Mouse (Mus musculus) embryo, embryonic 10 days (tissue): ENCODE data around the gene Sec61a1.

ENCODE experiments used
- DNase-seq: peaks from one replicate; pipeline ENCODE4 v3.0.0-alpha.2; 2015; ENCODE audit warnings: low spot score

Gene Sec61a1

GRCm38 (mm10) chr6:88516667-88517066, 2.0 kb downstream of the Sec61a1 start:
- DNase-seq: no peak

- no peak for DNase-seq
These were observed 2.7 kb downstream of the Sec61a1 start for GRCm38 (mm10) chr6:88515971-88516370.

DNA sequence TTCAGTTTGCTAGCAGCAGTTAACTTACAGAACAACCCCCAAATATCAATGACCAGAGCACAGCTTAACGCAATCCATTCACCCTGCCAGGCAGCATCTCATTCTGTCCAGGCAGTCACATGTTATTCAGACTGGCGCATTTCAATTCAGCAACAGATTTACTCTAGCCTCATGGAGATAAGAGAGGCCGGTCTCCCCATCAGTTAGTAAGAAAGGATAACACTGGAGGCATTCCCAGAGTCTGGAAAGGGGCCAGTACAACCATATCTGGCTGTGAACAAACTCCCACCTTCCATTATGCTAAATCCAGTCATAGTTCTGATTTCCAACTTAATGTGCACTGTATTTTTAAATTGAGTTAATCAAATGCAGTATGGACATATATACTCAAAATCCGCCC, 4.2 kb downstream of the Sec61a1 start:
- DNase-seq: no peak

DNA sequence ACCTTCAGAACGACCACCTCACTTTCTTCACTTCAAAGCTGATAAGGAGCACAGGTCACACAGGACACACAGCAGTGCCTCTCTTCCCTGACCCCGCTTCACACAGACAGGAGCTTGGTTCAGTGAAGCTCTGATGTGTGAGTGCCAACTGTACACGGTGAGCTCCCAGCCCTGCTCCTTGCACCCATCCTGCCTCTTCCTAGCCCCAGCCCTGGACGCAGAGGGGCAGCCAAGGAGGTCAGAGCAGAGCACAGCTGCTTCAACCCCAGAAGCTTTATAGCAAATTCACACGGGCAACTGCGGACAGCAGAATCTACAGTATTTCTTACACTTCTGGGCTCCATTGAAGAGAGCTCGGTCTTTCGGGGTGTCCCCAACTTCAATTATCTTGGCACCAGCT, 4.7 kb downstream of the Sec61a1 start:
- DNase-seq: no peak

DNA sequence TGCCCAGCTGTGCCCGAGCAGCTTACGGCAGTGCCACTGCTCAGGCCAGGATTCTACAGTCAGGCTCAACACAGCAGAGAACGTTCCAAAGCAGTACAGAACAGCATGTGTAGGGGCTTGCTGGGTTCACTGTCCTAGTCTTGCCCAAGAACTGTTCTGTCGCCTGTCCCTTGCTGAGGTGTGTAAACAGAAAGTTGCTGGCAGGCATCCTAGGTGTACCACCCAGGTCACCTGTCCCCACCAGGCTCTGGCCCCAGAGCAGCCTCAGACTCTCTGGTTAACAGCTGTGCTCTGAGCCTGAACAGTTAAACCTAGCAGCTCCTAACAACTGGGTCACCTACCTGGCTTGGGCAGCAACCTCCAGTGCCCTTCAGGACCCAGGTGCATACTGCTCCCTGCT, 15.7 kb downstream of the Sec61a1 start:
- no peak for DNase-seq

DNA sequence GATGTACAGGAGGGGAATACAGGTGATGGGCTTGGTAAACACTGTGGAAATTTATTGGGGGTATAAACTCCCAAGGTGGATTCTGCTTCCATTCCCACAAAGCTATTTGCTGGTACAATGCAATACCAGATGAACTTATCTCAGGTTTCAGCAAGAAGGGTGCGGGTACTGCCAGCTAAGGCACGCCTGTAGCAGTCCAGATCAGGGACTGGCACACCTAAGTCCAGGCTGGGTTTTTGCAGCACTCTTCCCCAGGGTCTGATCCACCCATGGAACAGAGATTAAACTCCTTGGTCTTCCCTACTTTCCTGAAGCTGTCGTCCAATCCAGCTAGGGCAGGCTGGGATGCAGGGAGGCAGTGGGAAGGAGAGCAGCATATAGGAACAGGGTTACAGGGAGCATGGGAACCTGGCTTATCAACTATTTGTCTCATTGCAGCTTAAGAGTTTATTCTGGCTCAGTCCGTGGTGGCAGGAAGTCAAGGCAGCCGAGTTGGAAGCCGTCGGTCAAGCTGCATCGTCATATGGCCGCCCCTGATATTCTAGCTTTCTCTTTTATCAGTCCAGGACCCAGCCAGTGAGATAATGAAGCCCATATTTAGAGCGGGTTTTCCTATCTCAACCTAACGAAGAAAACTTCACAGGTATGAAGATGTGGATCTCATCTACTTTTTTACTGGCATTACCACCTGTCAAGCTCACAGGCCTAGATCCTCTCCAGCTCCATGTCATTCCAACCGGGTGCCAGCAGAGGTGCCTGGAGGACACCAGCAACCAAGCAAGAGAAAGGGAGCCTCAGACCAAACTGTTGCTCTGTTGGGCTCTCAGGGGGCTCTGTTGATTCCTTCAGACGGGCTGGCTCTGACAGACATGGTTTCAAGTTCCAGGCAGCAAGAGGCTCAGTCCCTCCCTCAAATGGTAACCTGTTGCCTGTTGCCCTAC, 16.4 kb downstream of the Sec61a1 start:
- DNase-seq: no peak

DNA sequence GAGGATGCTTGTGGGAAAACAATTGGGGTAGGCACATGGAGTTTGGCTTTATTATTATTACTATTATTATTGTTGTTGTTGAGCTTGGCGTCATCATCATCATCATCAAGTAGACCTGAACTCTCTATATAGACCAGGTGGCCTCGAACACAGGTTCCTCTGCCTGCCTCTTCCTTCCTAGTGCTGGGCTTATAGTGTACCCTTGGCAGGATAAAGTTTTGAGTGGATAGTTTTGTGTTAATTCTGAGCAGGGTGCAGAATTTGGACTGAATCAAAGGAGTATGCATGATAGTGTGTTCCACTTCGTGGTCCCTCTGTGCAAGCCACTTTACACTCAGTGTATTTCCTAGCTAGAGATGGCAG, 18.3 kb downstream of the Sec61a1 start:
- DNase-seq: no peak

- peak; percentile 82 for DNase-seq
These were observed 19.0 kb downstream of the Sec61a1 start for GRCm38 (mm10) chr6:88499481-88500404.

GRCm38 (mm10) chr6:88493712-88494111, 25.0 kb downstream of the Sec61a1 start:
- no peak for DNase-seq

DNA sequence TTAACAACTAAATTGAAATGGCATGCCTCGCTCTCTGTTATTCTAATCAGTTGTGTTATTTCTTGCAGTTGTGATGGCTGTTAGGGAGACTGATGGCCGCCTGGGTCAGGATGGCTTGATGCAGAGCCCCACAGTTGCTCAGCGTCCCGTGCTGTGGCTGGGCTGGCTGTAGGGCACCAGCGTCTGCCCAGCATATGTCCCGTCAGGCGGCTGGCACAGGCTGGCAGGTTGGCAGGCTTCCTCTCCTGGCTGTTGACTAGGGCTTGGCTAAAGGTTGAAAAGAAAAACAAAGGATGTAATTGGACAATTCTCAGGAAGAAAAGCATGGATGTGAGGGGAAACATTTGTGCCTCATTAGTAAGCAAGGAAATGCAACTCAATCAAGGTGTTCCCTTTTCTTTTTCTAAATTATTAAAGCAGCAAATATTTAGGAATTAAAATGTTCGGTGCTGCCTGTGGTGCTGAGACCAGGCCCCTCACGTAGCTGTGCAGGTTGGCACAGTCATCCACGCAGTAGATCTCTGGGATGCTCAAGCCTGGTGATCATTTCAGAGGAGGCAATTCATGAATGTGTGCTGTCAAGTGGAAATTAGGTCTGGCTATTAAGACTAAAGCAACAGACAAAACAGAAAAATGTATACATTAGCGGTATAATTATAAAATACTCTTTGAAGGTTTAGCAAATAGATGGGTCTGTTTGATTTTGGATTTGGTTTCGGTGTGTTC, 27.9 kb downstream of the Sec61a1 start:
- DNase-seq: no peak

- no peak for DNase-seq
These were observed 28.9 kb downstream of the Sec61a1 start for GRCm38 (mm10) chr6:88489834-88490233.

GRCm38 (mm10) chr6:88489026-88489425, 29.7 kb downstream of the Sec61a1 start:
- DNase-seq: no peak

DNA sequence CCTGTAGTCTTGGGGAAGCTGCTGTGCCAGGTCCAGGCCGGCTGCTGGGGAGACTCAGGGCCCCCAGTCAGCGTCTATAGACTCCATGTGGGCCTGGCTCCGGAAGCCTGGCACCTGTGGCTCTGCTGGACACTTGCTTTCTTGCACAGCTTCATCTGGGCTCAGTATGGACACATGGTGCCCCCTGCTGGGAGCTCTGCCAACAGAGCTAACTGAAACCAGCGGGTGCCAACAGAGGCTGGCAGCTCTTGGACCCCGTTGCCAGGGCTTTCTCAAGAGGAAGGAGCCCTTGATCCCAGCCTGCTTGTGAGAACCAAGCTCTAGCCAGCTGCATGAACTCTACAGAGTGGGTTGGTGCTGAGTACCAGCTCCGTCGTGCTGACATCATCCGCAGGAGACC, 31.8 kb downstream of the Sec61a1 start:
- DNase-seq: no peak

- DNase-seq: no peak
These were observed 33.3 kb downstream of the Sec61a1 start for GRCm38 (mm10) chr6:88485378-88485777.

DNA sequence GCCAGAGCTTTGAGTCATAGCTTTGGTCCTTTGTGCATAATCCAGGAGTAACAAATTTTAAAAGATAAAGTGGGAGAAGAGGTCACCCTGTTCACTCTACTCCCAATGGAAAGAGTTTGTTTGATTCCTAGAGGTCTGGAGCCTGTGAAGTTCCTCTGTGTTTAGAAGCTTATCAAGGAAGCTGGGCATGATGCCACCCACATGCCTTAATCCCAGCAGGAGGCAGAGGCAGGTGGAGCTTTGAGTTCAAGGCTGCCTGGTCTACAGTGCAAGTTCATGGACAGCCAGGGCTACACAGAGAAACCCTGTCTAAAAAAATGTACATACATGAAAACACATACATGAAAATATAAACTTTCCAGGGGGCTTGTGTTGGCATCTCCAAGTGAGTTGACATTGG, 34.8 kb downstream of the Sec61a1 start:
- DNase-seq: no peak

GRCm38 (mm10) chr6:88483111-88483510, 35.6 kb downstream of the Sec61a1 start:
- DNase-seq: no peak

DNA sequence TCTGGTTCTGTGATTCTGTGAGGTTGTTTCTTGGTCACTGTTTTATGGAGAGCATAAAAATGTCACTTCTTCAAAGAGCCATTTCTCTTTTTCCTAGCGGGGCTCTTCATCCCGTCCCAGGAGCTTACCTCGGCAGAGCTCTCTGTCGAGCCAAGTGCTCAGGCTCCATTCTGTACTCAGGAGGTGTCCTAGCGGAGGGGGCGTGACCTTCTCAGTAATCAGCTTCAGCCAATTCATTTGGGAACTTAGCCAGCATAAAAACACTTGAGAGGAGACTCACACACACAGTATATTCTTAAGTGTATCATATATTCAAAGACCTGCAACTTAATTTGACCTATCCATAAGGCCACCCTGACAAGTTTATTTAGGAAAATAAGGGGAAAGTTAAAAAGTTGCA, 38.3 kb downstream of the Sec61a1 start:
- no peak for DNase-seq

GRCm38 (mm10) chr6:88469878-88470277, 48.8 kb downstream of the Sec61a1 start:
- no peak for DNase-seq

- DNase-seq: peak; percentile 97
These were observed 53.4 kb downstream of the Sec61a1 start, which contains the start of gene Ruvbl1 for GRCm38 (mm10) chr6:88465181-88465920. TSS of gene Ruvbl1 (plus strand) at chr6:88465409.

- no peak for DNase-seq
These were observed 64.2 kb downstream of the Sec61a1 start for GRCm38 (mm10) chr6:88454545-88454944.
